Mouse (Mus musculus) gastrocnemius, adult 18-20 months (tissue): ENCODE results near the gene Fgfr2. TPM values are rescaled to one million over a fixed set of nuclear protein-coding genes. Genes with fewer than 3 reads are reported as not detected.

Source experiments
- DNase-seq: peaks from one replicate; pipeline ENCODE4 v3.0.0; 2021; ENCODE audit warnings: low spot score
- total RNA-seq, 2 experiments: library from RNA; stranded (reverse); gene quantifications; 2 replicates each; pipeline ENCODE4 v1.2.3; 2021

Fgfr2 gene
- total RNA-seq, 2 experiments from 2014 or later: 0.43 to 0.88 TPM

- DNase-seq: no peak
Observed at GRCm38 (mm10) chr7:132830955-132831354, 292.2 kb downstream of the Fgfr2 start.

GRCm38 (mm10) chr7:132824346-132825022 is 298.7 kb downstream of the Fgfr2 start:
- DNase-seq: no peak

GRCm38 (mm10) chr7:132823832-132824231 is 299.3 kb downstream of the Fgfr2 start:
- DNase-seq: no peak

- DNase-seq: no peak
Observed at GRCm38 (mm10) chr7:132820692-132821091, 302.5 kb downstream of the Fgfr2 start.

GRCm38 (mm10) chr7:132817056-132817455 is 306.1 kb downstream of the Fgfr2 start:
- no peak for DNase-seq

- DNase-seq: no peak
Observed at GRCm38 (mm10) chr7:132816528-132816927, 306.6 kb downstream of the Fgfr2 start.

GRCm38 (mm10) chr7:132815081-132815480 is 308.1 kb downstream of the Fgfr2 start:
- no peak for DNase-seq

GRCm38 (mm10) chr7:132814089-132814450 is 309.1 kb downstream of the Fgfr2 start:
- no peak for DNase-seq

- peak; percentile 68 for DNase-seq
Observed at GRCm38 (mm10) chr7:132813416-132814088, 309.6 kb downstream of the Fgfr2 start, which contains the start of gene Fam53b. Gene Fam53b (minus strand): TSS chr7:132813886.

GRCm38 (mm10) chr7:132812619-132813415 is 310.3 kb downstream of the Fgfr2 start:
- DNase-seq: peak; percentile 55

GRCm38 (mm10) chr7:132811716-132812618 is 311.2 kb downstream of the Fgfr2 start:
- DNase-seq: peak; percentile 42

- DNase-seq: peak; percentile 95
Observed at GRCm38 (mm10) chr7:132810879-132811278, 312.3 kb downstream of the Fgfr2 start.

GRCm38 (mm10) chr7:132810368-132810767 is 312.8 kb downstream of the Fgfr2 start:
- peak; percentile 80 for DNase-seq

GRCm38 (mm10) chr7:132809721-132810120 is 313.4 kb downstream of the Fgfr2 start:
- no peak for DNase-seq

- DNase-seq: peak; percentile 72
Observed at GRCm38 (mm10) chr7:132808841-132809682, 314.1 kb downstream of the Fgfr2 start.

- DNase-seq: peak; percentile 77
Observed at GRCm38 (mm10) chr7:132808051-132808796, 314.9 kb downstream of the Fgfr2 start.

GRCm38 (mm10) chr7:132806926-132807857 is 316.0 kb downstream of the Fgfr2 start:
- no peak for DNase-seq

GRCm38 (mm10) chr7:132806286-132806685 is 316.9 kb downstream of the Fgfr2 start:
- DNase-seq: peak; percentile 74
